Mouse (Mus musculus) myocyte (in vitro differentiated cells): ENCODE measurements at regions not wholly inside any gene's neighbourhood (a gene's known extent, or its start where the extent isn't known, plus 50 kb on each side); places are given as distances from the start of the nearest gene placed in this dataset.

ENCODE experiments used
- H3K27me3 ChIP-seq: one replicate; pipeline ENCODE4 v1.6.1; 2011; ENCODE audit not compliant: control insufficient read depth, insufficient read depth, insufficient read length
- H3K36me3 ChIP-seq: one replicate; pipeline ENCODE4 v1.6.1; 2011; ENCODE audit not compliant: control insufficient read depth, insufficient read depth
- H3K4me2 ChIP-seq: one replicate; pipeline ENCODE4 v1.6.1; 2011; ENCODE audit warnings: low read depth, control low read depth
- H3K4me3 ChIP-seq: one replicate; pipeline ENCODE4 v1.5.1; 2011; ENCODE audit warnings: mild to moderate bottlenecking, control low read depth, moderate library complexity
- H3K79me2 ChIP-seq: one replicate; pipeline ENCODE4 v1.6.1; 2011; ENCODE audit not compliant: control insufficient read depth, insufficient read depth
- H3ac ChIP-seq: one replicate; pipeline ENCODE4 v1.6.1; 2011; ENCODE audit not compliant: control insufficient read depth, insufficient read length
- CEBPB ChIP-seq: IDR thresholded peaks from 2 replicates; pipeline ENCODE4 v1.6.1; 2011; ENCODE audit warnings: mild to moderate bottlenecking, moderate library complexity; ENCODE audit not compliant: poor library complexity, insufficient read depth, severe bottlenecking
- E2F4 ChIP-seq: IDR thresholded peaks from one replicate; pipeline ENCODE4 v1.6.1; 2011; ENCODE audit warnings: mild to moderate bottlenecking, control low read depth, moderate library complexity; ENCODE audit not compliant: insufficient read depth
- MAX ChIP-seq: IDR thresholded peaks from one replicate; pipeline ENCODE4 v1.6.1; 2011; ENCODE audit warnings: low read depth, mild to moderate bottlenecking, control low read depth
- MYOD1 ChIP-seq, 3 experiments: IDR thresholded peaks; one replicate each; pipeline ENCODE4 v1.6.1; 2011; ENCODE audit warnings: control low read depth in 2 of 3, low read depth in 2 of 3, mild to moderate bottlenecking in 2 of 3, moderate library complexity in 1 of 3; ENCODE audit not compliant: insufficient read length in 2 of 3, control insufficient read depth in 1 of 3
- MYOG ChIP-seq, 3 experiments: IDR thresholded peaks; one replicate each; pipeline ENCODE4 v1.6.1; 2011; ENCODE audit warnings: control low read depth in 2 of 3, low read depth in 2 of 3, mild to moderate bottlenecking in 2 of 3; ENCODE audit not compliant: insufficient read length in 2 of 3, control insufficient read depth in 1 of 3, insufficient read depth in 1 of 3
- POLR2A ChIP-seq: IDR thresholded peaks from one replicate; pipeline ENCODE4 v1.6.1; 2011; ENCODE audit warnings: low read depth, mild to moderate bottlenecking, control low read depth, moderate library complexity; ENCODE audit not compliant: insufficient read length
- POLR2AphosphoS2 ChIP-seq: IDR thresholded peaks from one replicate; pipeline ENCODE4 v1.6.1; 2011; ENCODE audit warnings: low read depth, control low read depth; ENCODE audit not compliant: insufficient read length
- REST ChIP-seq: IDR thresholded peaks from one replicate; pipeline ENCODE4 v1.6.1; 2011; ENCODE audit warnings: mild to moderate bottlenecking, control low read depth, moderate library complexity; ENCODE audit not compliant: insufficient read depth, insufficient read length
- SRF ChIP-seq: IDR thresholded peaks from one replicate; pipeline ENCODE4 v1.6.1; 2011; ENCODE audit warnings: low read depth; ENCODE audit not compliant: control insufficient read depth, insufficient read length
- TCF12 ChIP-seq: IDR thresholded peaks from one replicate; pipeline ENCODE4 v1.6.1; 2011; ENCODE audit warnings: mild to moderate bottlenecking, control low read depth; ENCODE audit not compliant: poor library complexity, insufficient read depth, severe bottlenecking
- TCF3 ChIP-seq: IDR thresholded peaks from one replicate; pipeline ENCODE4 v1.6.1; 2011; ENCODE audit warnings: low read depth, control low read depth; ENCODE audit not compliant: insufficient read length
- USF1 ChIP-seq: IDR thresholded peaks from one replicate; pipeline ENCODE4 v1.6.1; 2011; ENCODE audit warnings: low read depth, mild to moderate bottlenecking, control low read depth, moderate library complexity

DNA sequence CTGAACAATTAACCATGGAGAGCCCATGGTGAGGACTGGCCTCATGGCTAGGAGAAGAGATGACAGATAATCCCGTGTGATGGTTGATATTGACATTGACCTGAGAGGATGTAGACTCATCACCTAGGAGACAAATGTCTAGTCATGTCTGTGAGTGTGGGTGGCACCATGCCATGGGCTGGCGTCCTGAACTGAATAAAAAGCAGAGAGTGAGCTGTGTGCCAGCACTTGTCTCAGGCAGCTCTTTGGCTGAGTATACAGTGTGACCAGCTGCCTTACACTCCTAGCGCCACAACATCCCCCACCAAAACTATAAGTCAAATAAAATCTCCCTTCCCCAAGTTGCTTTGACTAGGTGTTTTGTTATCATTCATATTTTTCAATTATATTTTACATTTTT, 198.4 kb upstream of the Mvb12b start:
- Histone ChIP-seq H3ac (no peak overlapping the region), H3K27me3 (no peaks in the 10 kb centered on the region), H3K4me2 (no peak overlapping the region), H3K79me2 (no peaks in the 10 kb centered on the region), H3K36me3 (no peaks in the 10 kb centered on the region), H3K4me3 (no peak overlapping the region)
- TF ChIP-seq REST (no peak), CEBPB (no peak), MAX (no peak), USF1 (no peak), MYOG (IDR thresholded peaks at IDR 0.05; ENCODE audit: control insufficient read depth in 1 of 3, insufficient read depth in 1 of 3, insufficient read length in 2 of 3, low read depth in 2 of 3) (no peak), POLR2AphosphoS2 (no peak), E2F4 (no peak), POLR2A (no peak), TCF12 (no peak), TCF3 (no peak)

DNA sequence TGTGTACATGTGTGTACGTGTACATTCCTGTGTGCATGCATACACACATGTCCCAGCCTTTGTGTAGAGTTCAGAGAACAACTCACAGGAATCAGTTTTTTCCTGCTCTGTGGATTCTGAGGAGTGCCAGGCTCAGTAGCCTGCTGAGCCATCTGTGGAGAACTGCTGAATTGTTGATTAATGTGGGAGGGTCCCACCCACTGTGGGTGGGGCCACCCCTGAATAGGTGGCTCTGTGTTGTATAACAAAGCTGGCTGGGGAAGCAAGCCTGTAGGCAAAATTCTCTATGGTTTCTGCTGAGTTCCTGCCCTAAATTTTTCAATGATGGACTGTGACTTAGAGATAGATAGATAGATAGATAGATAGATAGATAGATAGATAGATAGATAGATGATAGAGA, 196.8 kb upstream of the Mvb12b start:
- Histone ChIP-seq H3K27me3 (peaks cover 4% of the 10 kb centered on the region), H3K79me2 (no peaks in the 10 kb centered on the region), H3ac (no peak overlapping the region), H3K4me3 (no peak overlapping the region), H3K36me3 (no peaks in the 10 kb centered on the region), H3K4me2 (no peak overlapping the region)
- TF ChIP-seq TCF12 (no peak), MAX (no peak), E2F4 (no peak), POLR2AphosphoS2 (no peak), REST (no peak), POLR2A (no peak), USF1 (no peak), MYOG (IDR thresholded peaks at IDR 0.05; ENCODE audit: control insufficient read depth in 1 of 3, insufficient read depth in 1 of 3, insufficient read length in 2 of 3, low read depth in 2 of 3) (no peak)

DNA sequence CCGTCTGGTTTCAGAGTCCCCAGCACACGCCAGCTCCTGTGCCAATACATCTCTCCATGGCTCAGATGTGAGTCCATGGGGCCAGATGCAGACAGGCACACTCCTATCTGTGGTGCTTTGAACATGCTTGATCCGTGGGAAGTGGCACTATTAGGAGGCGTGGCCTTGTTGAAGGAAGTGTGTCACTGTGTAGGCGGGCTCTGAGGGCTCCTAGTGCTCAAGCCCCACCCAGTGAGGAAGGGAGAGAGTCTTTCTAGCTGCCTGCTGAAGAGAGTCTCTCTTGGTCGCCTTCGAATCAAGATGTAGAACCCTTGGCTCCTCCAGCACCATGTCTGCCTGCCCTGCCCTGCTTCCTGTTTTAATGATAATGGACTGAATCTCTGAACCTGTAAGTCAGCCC, 194.7 kb upstream of the Mvb12b start:
- peaks cover 12% of the 10 kb centered on the region for H3K27me3 ChIP-seq
- H3K79me2 ChIP-seq, result no peaks in the 10 kb centered on the region
- TF ChIP-seq TCF3 (no peak), MAX (no peak), SRF (no peak), MYOG (IDR thresholded peaks at IDR 0.05; ENCODE audit: control insufficient read depth in 1 of 3, insufficient read depth in 1 of 3, insufficient read length in 2 of 3, low read depth in 2 of 3) (no peak), MYOD1 (IDR thresholded peaks at IDR 0.05; ENCODE audit: control insufficient read depth in 1 of 3, insufficient read length in 2 of 3, low read depth in 2 of 3) (no peak), POLR2AphosphoS2 (no peak), POLR2A (no peak), TCF12 (no peak), CEBPB (no peak), E2F4 (no peak), USF1 (no peak), REST (no peak)
- no peak overlapping the region for H3K4me2 ChIP-seq
- no peak overlapping the region for H3ac ChIP-seq
- H3K36me3 ChIP-seq, result no peaks in the 10 kb centered on the region
- H3K4me3 ChIP-seq, result no peak overlapping the region

DNA sequence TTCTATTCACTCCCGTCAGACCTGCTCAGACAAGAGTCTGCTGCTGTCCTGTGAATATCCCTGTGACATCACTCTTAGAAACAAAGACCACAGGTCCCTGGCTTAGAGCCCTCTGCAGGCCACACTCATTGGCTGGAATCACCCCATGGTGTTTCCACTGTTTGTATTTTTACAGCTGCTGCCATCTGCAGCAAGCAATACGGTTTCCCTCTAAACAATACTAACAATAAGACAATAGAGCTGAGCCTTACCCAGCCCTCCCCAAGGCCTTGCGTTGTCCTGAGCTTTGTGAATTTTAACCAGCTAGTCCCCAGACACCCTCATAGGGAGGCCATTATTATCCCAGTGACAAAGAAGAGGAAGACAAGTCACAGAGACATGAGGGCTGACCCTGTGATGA, 192.4 kb upstream of the Mvb12b start:
- Histone ChIP-seq H3K27me3 (peaks cover 22% of the 10 kb centered on the region), H3ac (no peak overlapping the region), H3K36me3 (no peaks in the 10 kb centered on the region), H3K79me2 (no peaks in the 10 kb centered on the region), H3K4me2 (no peak overlapping the region), H3K4me3 (no peak overlapping the region)
- TF ChIP-seq CEBPB (no peak), MAX (no peak), TCF12 (no peak), MYOD1 (IDR thresholded peaks at IDR 0.05; ENCODE audit: control insufficient read depth in 1 of 3, insufficient read length in 2 of 3, low read depth in 2 of 3) (no peak), POLR2AphosphoS2 (no peak)

DNA sequence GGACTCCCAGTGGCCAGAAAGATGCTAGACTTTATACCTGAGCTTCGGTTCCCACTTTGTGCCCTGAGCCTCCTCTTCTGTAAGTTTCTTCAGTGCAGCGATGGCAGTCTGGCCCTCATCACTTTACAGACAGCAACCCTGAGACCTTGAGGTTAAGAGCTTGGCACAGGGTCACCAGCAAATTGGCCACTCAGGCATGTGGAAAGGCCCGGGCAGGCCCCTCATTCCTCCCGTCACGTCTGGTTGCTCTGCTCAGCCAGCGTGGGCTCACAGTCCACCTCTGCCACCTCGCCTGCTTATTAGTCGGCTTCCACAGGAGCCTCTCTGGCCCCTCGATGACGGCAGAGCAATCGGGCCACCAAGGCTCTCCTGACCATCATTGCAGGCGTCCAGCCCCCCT, 191.5 kb upstream of the Mvb12b start:
- Histone ChIP-seq H3K27me3 (peaks cover 22% of the 10 kb centered on the region), H3ac (no peak overlapping the region), H3K4me3 (no peak overlapping the region), H3K36me3 (no peaks in the 10 kb centered on the region), H3K4me2 (no peak overlapping the region), H3K79me2 (no peaks in the 10 kb centered on the region)
- TF ChIP-seq TCF3 (no peak), USF1 (no peak), MYOD1 (IDR thresholded peaks at IDR 0.05; ENCODE audit: control insufficient read depth in 1 of 3, insufficient read length in 2 of 3, low read depth in 2 of 3) (no peak)
